Mouse (Mus musculus): ENCODE measurements around the gene Psen2.

DNA sequence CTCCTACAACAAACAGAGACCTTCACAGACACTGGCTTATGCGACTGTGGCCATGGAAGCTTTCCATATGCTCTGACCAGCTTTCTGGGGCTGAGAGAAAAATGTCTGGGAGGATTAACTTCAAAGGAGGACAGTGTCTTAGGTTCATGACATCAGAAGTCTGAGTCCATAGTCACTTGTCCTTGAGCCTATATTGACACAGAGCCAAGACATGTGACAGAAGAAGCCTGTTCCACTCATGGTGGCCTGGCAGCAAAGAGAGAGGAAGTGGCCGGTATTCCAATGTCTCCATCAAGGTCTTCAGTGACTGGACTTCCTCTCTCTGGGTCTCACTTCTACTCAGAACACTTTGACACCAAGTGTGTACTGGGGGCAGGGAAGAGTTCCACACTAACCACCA is 2.4 kb downstream of the Psen2 start:
- TF ChIP-seq CTCF (IDR thresholded peaks at IDR 0.05; ENCODE audit: control insufficient read depth, insufficient read depth, low read length) = no peak
- TF ChIP-seq POLR2A (IDR thresholded peaks at IDR 0.05; ENCODE audit: borderline replicate concordance, control insufficient read depth, low read depth, low read length) = no peak

Data from bone marrow, adult 2 months (tissue).